Mouse (Mus musculus) monocyte, adult 5-6 weeks (primary cell): Measurements from ENCODE around the gene 0610009B22Rik. TPM values are rescaled to one million over a fixed set of nuclear protein-coding genes. Genes with fewer than 3 reads are reported as not detected.
"Not testable (repeated sequence)": the region's sequence is repeated elsewhere in the genome, so short reads cannot be mapped to it uniquely, and the experiment has no call there.

Experiments
- ATAC-seq: fragments of 153-309, 156-312 bp; replicated peaks from 2 replicates; pipeline ENCODE4 v1.8.0; 2017; ENCODE audit warnings: mild to moderate bottlenecking; ENCODE audit not compliant: low TSS enrichment, insufficient number of reproducible peaks, severe bottlenecking, poor library complexity, low FRiP score
- total RNA-seq: library from RNA; stranded (forward); fragments of 200-1000, 200-491, 200-594 nt; gene quantifications from 3 replicates; pipeline ENCODE4 v1.2.3, GENCODE M21; 2017

0610009B22Rik gene
- total RNA-seq, 1 experiment from 2014 or later, result 8.8 TPM

GRCm38 (mm10) chr11:51664747-51665146, 23.9 kb downstream of the 0610009B22Rik start:
- not testable (repeated sequence) for ATAC-seq

GRCm38 (mm10) chr11:51662632-51663031, 26.0 kb downstream of the 0610009B22Rik start:
- no peak for ATAC-seq

- no peak for ATAC-seq
Measured at GRCm38 (mm10) chr11:51661867-51662365, 26.8 kb downstream of the 0610009B22Rik start.

- ATAC-seq, result no peak
Measured at GRCm38 (mm10) chr11:51658705-51659104, 30.0 kb downstream of the 0610009B22Rik start.

- no peak for ATAC-seq
Measured at GRCm38 (mm10) chr11:51658291-51658690, 30.4 kb downstream of the 0610009B22Rik start.

- ATAC-seq, result no peak
Measured at GRCm38 (mm10) chr11:51656798-51657521, 31.7 kb downstream of the 0610009B22Rik start.

- ATAC-seq, result no peak
Measured at GRCm38 (mm10) chr11:51654891-51655290, 33.8 kb downstream of the 0610009B22Rik start.

GRCm38 (mm10) chr11:51653736-51654135, 34.9 kb downstream of the 0610009B22Rik start:
- ATAC-seq, result no peak

GRCm38 (mm10) chr11:51652889-51653418, 35.7 kb downstream of the 0610009B22Rik start:
- no peak for ATAC-seq

GRCm38 (mm10) chr11:51650691-51651515, 37.8 kb downstream of the 0610009B22Rik start, which contains the start of the genes N4bp3 and D930048N14Rik:
Gene N4bp3 (minus strand): TSS chr11:51650842.
Gene D930048N14Rik (plus strand): TSS chr11:51650954.
- ATAC-seq, result no peak

- no peak for ATAC-seq
Measured at GRCm38 (mm10) chr11:51650261-51650660, 38.4 kb downstream of the 0610009B22Rik start.

- no peak for ATAC-seq
Measured at GRCm38 (mm10) chr11:51649889-51650199, 38.8 kb downstream of the 0610009B22Rik start.

GRCm38 (mm10) chr11:51649111-51649888, 39.4 kb downstream of the 0610009B22Rik start:
- ATAC-seq, result no peak

GRCm38 (mm10) chr11:51648566-51648965, 40.1 kb downstream of the 0610009B22Rik start:
- no peak for ATAC-seq

GRCm38 (mm10) chr11:51646751-51647667, 41.7 kb downstream of the 0610009B22Rik start:
- no peak for ATAC-seq

GRCm38 (mm10) chr11:51646245-51646644, 42.4 kb downstream of the 0610009B22Rik start:
- no peak for ATAC-seq

- no peak for ATAC-seq
Measured at GRCm38 (mm10) chr11:51645293-51645692, 43.4 kb downstream of the 0610009B22Rik start.

GRCm38 (mm10) chr11:51644217-51644616, 44.5 kb downstream of the 0610009B22Rik start:
- peak; percentile 64 for ATAC-seq
